24 mouse cellular contexts compared by ENCODE assay signal in the genomic region with DNA sequence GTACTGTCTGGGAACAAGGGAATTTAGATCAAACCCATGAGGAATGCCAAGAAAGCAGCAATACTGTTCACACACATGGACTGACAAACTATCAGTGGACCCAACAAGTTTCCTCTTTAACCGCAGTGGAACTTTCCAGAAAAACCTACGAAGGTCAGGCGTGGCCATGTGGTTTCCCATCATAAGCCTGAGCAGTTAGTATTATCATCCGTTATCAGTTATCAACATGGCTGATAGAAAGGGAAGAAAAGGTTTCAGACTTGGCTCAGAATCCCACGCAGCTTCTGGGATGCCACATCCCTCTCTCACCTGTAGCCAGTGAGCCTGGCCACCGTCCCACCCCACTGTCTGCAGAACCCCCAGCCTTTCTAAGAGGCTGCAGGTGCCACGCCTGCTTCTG.
"Had no signal": no experiment of that assay in that cellular context is flagged by ENCODE, and none has a peak within 500 bp of the region (broad histone marks: within the 10 kb centered on the region; RNA-seq: fewer than 3 reads in every experiment).

No protein-coding gene starts in this region.

- H3K9ac ChIP-seq: embryonic facial prominence, embryonic 12.5 days; embryonic facial prominence, embryonic 13.5 days; embryonic facial prominence, embryonic 15.5 days; forebrain, embryonic 12.5 days; forebrain, embryonic 13.5 days; forebrain, embryonic 15.5 days; forebrain, postnatal 0 days had no signal

- H3K36me3 ChIP-seq: embryonic facial prominence, embryonic 10.5 days; embryonic facial prominence, embryonic 12.5 days; embryonic facial prominence, embryonic 13.5 days; embryonic facial prominence, embryonic 15.5 days; forebrain, embryonic 10.5 days; forebrain, embryonic 12.5 days; forebrain, embryonic 15.5 days; heart, embryonic 10.5 days had no signal

- H3K4me3 ChIP-seq: embryonic facial prominence, embryonic 10.5 days; embryonic facial prominence, embryonic 12.5 days; embryonic facial prominence, embryonic 13.5 days; embryonic facial prominence, embryonic 15.5 days; erythroblast, embryonic 14.5 days; forebrain, embryonic 10.5 days; forebrain, embryonic 12.5 days; forebrain, embryonic 13.5 days; forebrain, embryonic 15.5 days; heart, adult 2 months; heart, embryonic 10.5 days had no signal

- H3K4me1 ChIP-seq: embryonic facial prominence, embryonic 12.5 days; embryonic facial prominence, embryonic 13.5 days had no signal

- DNase-seq: cerebellum, adult 9-10 months; cerebellum, adult 9-11 months; cerebellum, postnatal 10 days; cerebellum, postnatal 14 days; cerebellum, postnatal 25 days; cerebellum, postnatal 36 days; embryo, embryonic 11 days; forebrain, postnatal 0 days; gastrocnemius, postnatal 10 days; gastrocnemius, postnatal 14 days; gastrocnemius, postnatal 25 days; gastrocnemius, postnatal 36 days; heart, adult 18-20 months; heart, adult 2 months had no signal

- H3K27ac ChIP-seq: embryonic facial prominence, embryonic 10.5 days; embryonic facial prominence, embryonic 12.5 days; embryonic facial prominence, embryonic 13.5 days; embryonic facial prominence, embryonic 15.5 days; forebrain, embryonic 10.5 days; forebrain, embryonic 12.5 days; forebrain, embryonic 13.5 days; forebrain, embryonic 15.5 days; heart, adult 2 months had no signal

- H3K9me3 ChIP-seq: embryonic facial prominence, embryonic 10.5 days; embryonic facial prominence, embryonic 12.5 days; embryonic facial prominence, embryonic 13.5 days; embryonic facial prominence, embryonic 15.5 days; forebrain, embryonic 10.5 days; forebrain, embryonic 12.5 days; forebrain, embryonic 13.5 days; forebrain, embryonic 15.5 days; heart, embryonic 10.5 days had no signal

- H3K27me3 ChIP-seq: embryonic facial prominence, embryonic 12.5 days; embryonic facial prominence, embryonic 13.5 days; embryonic facial prominence, embryonic 15.5 days; forebrain, embryonic 12.5 days; forebrain, embryonic 13.5 days; forebrain, embryonic 15.5 days had no signal
